Comparison of ENCODE assay signal across 9 mouse cellular contexts in genomic region chr12:99340418-99341182, GRCm38 (mm10).
DNase-seq lines count a peak whose midpoint lies in the region; ATAC-seq and TF ChIP-seq lines count a peak whose summit lies in the region.
"Had no signal": no experiment of that assay in that cellular context is flagged by ENCODE, and none has a peak within 500 bp of the region (broad histone marks: within the 10 kb centered on the region; RNA-seq: fewer than 3 reads in every experiment).

No protein-coding gene starts in this region.

- H3K27me3 ChIP-seq in kidney, adult 2 months (replicated peaks; ENCODE audit: control insufficient read depth, insufficient read depth, low read length) = no peaks in the 10 kb centered on the region
- no peaks in the 10 kb centered on the region for H3K27me3 ChIP-seq in kidney, embryonic 16.5 days (ENCODE audit: insufficient read depth, low read length)
- H3K27me3 ChIP-seq in forebrain, embryonic 13.5 days = no peaks in the 10 kb centered on the region
- H3K27me3 ChIP-seq in splenic B cell, adult 2 months (ENCODE audit: control insufficient read depth, insufficient read depth, low read length, poor library complexity, severe bottlenecking) = no peaks in the 10 kb centered on the region
- H3K27me3 ChIP-seq in limb, embryonic 10.5 days (ENCODE audit: low read depth, poor library complexity, severe bottlenecking) = no peaks in the 10 kb centered on the region

- no peak for TF ChIP-seq POLR2A in kidney, adult 2 months (IDR thresholded peaks at IDR 0.05; ENCODE audit: low read depth, low read length)

- 83% methylated on average over 13 of the region's 13 CpGs for WGBS in kidney, adult 2 months
- 81% methylated on average over 13 of the region's 13 CpGs for WGBS in kidney, embryonic 16.5 days
- WGBS in forebrain, embryonic 13.5 days = 77% methylated on average over 13 of the region's 13 CpGs
- WGBS in limb, embryonic 10.5 days = 85% methylated on average over 13 of the region's 13 CpGs

- peaks cover 17% of the 10 kb centered on the region for H3K4me1 ChIP-seq in kidney, adult 2 months (ENCODE audit: control insufficient read depth, insufficient read depth, low read length)
- H3K4me1 ChIP-seq in kidney, embryonic 16.5 days (ENCODE audit: insufficient read depth, low read length) = peaks cover 48% of the 10 kb centered on the region
- peaks cover 80% of the 10 kb centered on the region for H3K4me1 ChIP-seq in forebrain, embryonic 13.5 days
- H3K4me1 ChIP-seq in limb, embryonic 10.5 days = peaks cover 81% of the 10 kb centered on the region

- H3K4me2 ChIP-seq in kidney, embryonic 16.5 days (replicated peaks; ENCODE audit: low read depth, low read length) = no peak overlapping the region
- peak overlapping the region; percentile 42 for H3K4me2 ChIP-seq in forebrain, embryonic 13.5 days

- H3K27ac ChIP-seq in kidney, adult 2 months (ENCODE audit: insufficient read depth, low read depth, low read length) = no peak overlapping the region
- H3K27ac ChIP-seq in kidney, embryonic 16.5 days (ENCODE audit: low read length) = no peak overlapping the region
- peak overlapping the region; percentile 98 for H3K27ac ChIP-seq in forebrain, embryonic 13.5 days
- no peak overlapping the region for H3K27ac ChIP-seq in limb, embryonic 10.5 days

- H3K4me3 ChIP-seq in kidney, adult 2 months (ENCODE audit: insufficient read depth, low read depth, low read length) = no peak overlapping the region
- H3K4me3 ChIP-seq in kidney, embryonic 16.5 days (ENCODE audit: low read length) = no peak overlapping the region
- H3K4me3 ChIP-seq in forebrain, embryonic 13.5 days = no peak overlapping the region
- H3K4me3 ChIP-seq in limb, embryonic 10.5 days = no peak overlapping the region
- H3K4me3 ChIP-seq: erythroblast, embryonic 14.5 days had no signal

- no peak overlapping the region for H3K9ac ChIP-seq in kidney, embryonic 16.5 days (replicated peaks; ENCODE audit: low read length)
- H3K9ac ChIP-seq in forebrain, embryonic 13.5 days = 0 out of 2 replicates have a peak overlapping the region, but pooled peaks have one; percentile 2

- no peak for DNase-seq in kidney, adult 2 months
- DNase-seq in lung, postnatal 10 days = peak; percentile 65
- DNase-seq in splenic B cell, adult 2 months (ENCODE audit: low read depth, low spot score) = peak; percentile 25
- DNase-seq in layer of hippocampus, postnatal 10 days (ENCODE audit: low spot score in 2 of 2) = no peak
- DNase-seq in limb, embryonic 10.5 days (ENCODE audit: low spot score) = no peak

- 0 out of 2 replicates have a peak, but pooled peaks have one; percentile 2 for TF ChIP-seq CTCF in kidney, adult 2 months (conservative IDR thresholded peaks at IDR 0.05; ENCODE audit: insufficient read depth, insufficient read length, low read depth, low read length)

- H3K9me3 ChIP-seq in kidney, embryonic 16.5 days (ENCODE audit: low read length) = no peaks in the 10 kb centered on the region
- H3K9me3 ChIP-seq in forebrain, embryonic 13.5 days (replicated peaks) = no peaks in the 10 kb centered on the region
- H3K9me3 ChIP-seq in limb, embryonic 10.5 days (replicated peaks) = no peaks in the 10 kb centered on the region

- H3K36me3 ChIP-seq in kidney, adult 2 months (ENCODE audit: control insufficient read depth, insufficient read depth, low read length) = no peaks in the 10 kb centered on the region
- peaks cover 4% of the 10 kb centered on the region for H3K36me3 ChIP-seq in kidney, embryonic 16.5 days (ENCODE audit: insufficient read depth, low read length)
- H3K36me3 ChIP-seq in forebrain, embryonic 13.5 days (ENCODE audit: poor library complexity, severe bottlenecking) = peaks cover 12% of the 10 kb centered on the region; the same call in 1 of the 2 replicates
- H3K36me3 ChIP-seq in splenic B cell, adult 2 months (ENCODE audit: control insufficient read depth, insufficient read depth, low read length, poor library complexity, severe bottlenecking) = peaks cover 3% of the 10 kb centered on the region; the same call in 1 of the 2 replicates
- H3K36me3 ChIP-seq in limb, embryonic 10.5 days = peaks cover 23% of the 10 kb centered on the region

- no peak for ATAC-seq in kidney, embryonic 16.5 days (ENCODE audit: low FRiP score, low TSS enrichment)
- ATAC-seq in forebrain, embryonic 13.5 days = no peak
- ATAC-seq in cerebellum, adult (ENCODE audit: insufficient number of reproducible peaks, low FRiP score, low TSS enrichment) = no peak

Comparison
In these comparisons a context has a peak if more than half of its experiments do, and no peak if none do; other contexts are left out.
1. DNase-seq: peak in lung, postnatal 10 days (single experiment) and splenic B cell, adult 2 months (single experiment); none in kidney, adult 2 months (single experiment), layer of hippocampus, postnatal 10 days (0 of 2) and limb, embryonic 10.5 days (single experiment).